Mouse (Mus musculus) urinary bladder, adult 2 months (tissue): ENCODE data around the gene Gm8180. TPM values are rescaled to one million over a fixed set of nuclear protein-coding genes. Genes with fewer than 3 reads are reported as not detected.
"Not testable (repeated sequence)": the region's sequence is repeated elsewhere in the genome, so short reads cannot be mapped to it uniquely, and the experiment has no call there.

Source experiments
- DNase-seq: peaks from one replicate; pipeline ENCODE4 v3.0.0; 2022; ENCODE audit warnings: low spot score
- polyA plus RNA-seq: library from polyadenylated mRNA; depleted of rRNA; stranded (reverse); fragments of >200 nt; gene quantifications from 2 replicates; pipeline ENCODE4 v1.2.3, GENCODE M21; 2012; rRNA removed

The Gm8180 gene
- polyA plus RNA-seq: not detected in 2 replicates

DNA sequence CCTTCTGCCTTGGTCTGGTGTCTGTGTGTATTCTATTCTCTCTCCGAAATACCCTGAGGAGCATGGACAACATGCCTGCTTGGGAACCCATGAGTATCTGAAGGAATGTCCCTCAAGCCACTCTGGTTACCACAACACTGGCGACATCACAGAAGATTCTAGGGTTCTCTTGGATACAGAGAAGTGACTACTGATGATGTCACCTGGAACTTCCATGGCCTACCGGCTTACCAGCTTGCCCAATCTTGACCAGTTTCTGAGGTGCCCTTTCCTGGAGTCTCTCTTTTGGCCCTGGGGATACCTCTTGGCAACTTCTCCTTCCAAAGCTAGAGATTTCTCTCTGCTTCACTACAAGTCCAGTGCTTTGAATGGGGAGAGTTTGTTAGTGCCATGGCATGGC lies at the start of gene Gm8180:
TSS of gene Gm8180 (minus strand) at position 101 of the 400 bp plus-strand sequence.
- not testable (repeated sequence) for DNase-seq

DNA sequence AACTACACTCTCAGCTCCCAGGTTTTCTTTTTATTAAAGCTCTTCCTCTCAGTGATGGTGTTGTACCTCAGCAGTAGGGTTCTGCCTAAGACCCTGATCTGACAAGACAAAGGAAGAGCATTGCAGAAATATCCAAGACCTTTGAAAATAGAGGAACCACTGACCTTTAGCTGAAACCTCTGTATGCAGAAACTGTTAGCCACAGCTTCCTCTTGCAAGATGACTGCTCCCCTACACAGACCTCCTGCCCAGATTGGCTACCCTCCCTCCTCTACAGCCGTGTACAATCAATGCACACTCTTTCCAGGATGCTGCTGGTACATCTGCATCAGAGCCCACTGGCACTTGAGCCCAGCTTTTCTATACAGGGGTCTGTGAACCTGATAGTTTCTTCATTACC lies 45.8 kb upstream of the Gm8180 start:
- not testable (repeated sequence) for DNase-seq

DNA sequence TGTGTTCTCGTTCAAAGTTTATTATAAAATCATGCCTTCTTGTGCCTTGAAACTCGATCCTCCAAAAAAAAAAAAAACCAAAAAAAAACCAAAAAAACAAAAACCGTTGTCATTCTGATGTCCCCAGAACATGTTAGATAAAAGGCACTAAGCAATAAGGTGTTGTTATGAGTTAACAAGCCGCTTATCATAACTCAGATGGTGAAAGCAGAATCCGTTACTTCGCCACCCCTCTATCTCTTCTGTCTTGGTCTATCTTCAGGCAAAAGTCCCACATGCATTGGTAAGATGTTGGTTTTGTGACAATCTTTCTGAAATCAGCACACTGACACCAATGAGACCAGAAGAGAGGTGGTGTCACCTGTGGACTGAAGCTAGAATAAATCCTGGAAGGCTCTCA lies 39.6 kb upstream of the Gm8180 start:
- not testable (repeated sequence) for DNase-seq

DNA sequence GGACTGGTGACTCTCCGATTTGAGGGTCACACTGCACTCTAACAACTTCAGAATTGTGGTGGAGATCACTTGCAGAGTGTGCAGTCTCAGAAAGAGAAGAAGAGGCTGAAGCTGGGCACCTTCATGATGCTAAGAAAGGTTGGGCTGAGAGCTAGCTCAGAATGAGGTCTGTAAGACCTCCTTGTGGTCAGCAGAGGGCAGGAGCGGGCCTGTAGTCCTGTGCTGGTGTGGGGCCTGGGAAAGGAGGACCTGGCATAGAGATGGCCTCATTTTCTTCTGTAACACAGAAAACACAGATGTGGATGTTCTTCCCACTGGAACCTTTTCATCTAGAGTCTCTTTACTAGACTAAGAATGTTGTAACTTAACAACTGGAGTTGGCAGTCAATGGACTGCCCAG lies 37.3 kb upstream of the Gm8180 start:
- not testable (repeated sequence) for DNase-seq

DNA sequence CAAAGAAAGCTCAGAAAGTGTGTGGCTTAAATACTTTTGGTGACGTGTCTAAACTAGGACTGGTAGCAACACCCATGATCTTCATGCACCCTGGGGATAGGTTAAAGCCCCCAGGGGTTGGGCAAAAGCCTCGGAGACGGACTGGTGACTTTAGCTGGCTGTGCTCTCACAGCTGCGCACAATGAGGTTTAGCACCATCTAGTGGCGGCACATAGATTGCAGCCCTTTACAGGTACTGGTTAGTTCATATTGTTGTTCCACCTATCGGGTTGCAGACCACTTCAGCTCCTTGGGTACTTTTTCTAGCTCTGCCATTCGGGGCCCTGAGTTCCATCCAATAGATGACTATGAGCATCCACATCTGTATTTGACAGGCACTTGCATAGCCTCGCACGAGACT lies 27.9 kb upstream of the Gm8180 start:
- not testable (repeated sequence) for DNase-seq

DNA sequence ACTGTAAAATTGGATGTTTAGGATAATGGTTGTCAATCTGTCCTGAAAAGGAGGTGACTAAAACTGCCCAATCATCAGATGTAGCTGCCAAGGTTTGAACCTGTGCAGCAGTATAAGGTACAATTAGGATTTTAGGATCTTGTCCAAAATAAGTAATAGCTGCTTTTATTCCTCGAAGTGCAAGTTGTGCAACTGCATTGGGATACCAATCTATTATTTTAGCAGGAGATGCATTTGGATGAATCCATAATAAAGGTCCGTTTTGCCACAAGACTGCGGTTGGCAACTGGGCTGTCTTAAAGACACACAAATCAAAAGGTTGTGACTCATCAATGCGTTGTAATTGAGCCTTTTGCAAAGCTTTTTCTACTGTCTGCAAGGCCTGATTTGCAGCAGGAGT lies 23.6 kb upstream of the Gm8180 start:
- not testable (repeated sequence) for DNase-seq

DNA sequence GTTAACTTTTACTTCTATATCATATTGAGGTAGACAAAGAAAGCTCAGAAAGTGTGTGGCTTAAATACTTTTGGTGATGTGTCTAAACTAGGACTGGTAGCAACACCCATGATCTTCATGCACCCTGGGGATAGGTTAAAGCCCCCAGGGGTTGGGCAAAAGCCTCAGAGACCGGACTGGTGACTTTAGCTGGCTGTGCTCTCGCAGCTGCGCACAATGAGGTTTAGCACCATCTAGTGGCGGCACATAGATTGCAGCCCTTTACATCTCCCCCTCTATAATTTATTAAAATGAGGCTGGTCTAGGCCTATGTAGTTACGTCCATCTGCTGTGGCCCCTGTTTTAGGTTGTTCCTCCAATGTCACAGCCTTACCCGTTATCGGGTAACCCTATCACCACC lies 19.9 kb upstream of the Gm8180 start:
- DNase-seq: not testable (repeated sequence)

DNA sequence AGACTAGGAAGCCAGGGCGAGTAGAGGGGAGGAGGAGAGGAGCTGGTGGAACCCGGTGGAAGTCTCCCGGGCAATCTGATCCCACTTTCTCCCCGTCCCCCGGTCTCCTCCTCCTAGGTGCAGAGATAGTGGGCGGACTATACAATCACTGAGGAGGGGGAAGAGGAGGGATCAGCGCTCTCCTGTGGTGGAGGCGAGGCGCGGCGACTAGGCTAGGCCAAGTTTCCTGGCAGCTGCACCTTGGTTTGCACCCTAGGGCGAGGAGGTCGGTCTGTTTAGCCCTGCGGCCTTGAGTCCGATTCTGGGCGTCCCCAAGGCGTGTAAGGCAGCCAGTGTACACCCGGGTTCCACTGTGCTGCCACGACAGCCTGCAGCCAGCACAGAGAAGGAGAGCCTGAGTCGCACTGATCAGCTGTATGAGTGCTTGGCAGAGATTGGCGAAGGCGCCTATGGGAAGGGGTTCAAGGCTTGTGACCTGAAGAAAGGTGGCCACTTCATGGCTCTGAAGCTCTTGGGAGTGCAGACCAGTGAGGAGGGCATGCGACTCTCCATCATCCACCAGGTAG lies 12.4 kb upstream of the Gm8180 start:
- DNase-seq: not testable (repeated sequence)

DNA sequence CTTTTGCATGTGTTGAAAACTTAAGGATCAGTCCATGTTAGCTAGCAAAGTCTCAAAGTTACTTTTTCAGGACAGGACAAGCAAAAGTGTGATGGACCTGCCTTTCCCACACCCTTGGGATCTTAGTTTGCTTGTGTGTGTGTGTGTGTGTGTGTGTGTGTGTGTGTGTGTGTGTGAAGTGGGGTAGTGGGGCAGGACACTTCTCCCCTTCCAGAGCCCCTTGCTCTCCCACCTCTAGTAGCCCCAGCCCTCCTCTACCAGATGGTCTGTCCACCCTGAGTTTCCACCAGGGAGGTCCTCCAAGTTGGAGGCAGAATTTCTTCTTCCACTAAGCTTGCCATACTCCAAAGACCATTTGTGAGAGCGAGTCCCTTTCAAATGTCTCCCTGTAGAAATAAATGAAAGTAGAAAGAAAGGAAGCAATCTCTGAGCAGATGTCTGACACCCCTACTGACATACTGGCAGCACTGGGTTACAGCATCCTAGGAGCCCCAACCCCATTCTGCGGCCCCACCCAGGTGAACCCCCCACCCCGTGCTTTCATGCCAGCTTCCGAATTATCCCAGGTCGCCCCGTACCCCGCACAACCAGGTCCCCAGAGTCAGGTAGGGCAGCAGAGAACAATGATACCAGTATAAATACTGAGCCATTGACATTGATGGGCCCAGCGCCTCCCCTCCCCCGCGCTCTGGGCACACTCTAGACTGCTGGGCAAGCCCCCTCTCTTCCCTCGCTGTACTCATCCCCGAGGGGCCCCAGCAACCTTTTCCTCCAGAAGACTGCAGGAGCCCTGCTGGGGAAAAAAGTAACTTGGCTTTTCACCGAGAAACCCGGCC lies 11.7 kb upstream of the Gm8180 start:
- no peak for DNase-seq

DNA sequence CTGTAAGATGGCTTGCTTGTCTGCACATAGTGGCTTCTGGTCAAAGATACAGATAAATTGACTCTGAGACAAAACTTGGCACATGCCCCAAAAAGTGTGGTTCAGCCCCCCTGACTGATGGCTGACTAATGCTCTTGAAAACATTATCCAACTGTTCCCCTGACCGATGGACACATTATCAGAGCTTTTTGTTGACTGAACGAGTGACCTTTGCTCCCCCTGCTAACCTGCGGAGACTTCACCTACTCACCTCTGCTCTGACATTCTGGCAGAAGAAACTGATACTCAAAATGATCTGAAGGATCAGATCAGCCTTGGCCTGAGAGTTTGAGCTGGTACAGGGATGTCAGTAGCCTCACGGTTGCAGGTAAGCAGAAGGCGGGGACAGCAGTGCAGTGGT lies 9.3 kb upstream of the Gm8180 start:
- not testable (repeated sequence) for DNase-seq

DNA sequence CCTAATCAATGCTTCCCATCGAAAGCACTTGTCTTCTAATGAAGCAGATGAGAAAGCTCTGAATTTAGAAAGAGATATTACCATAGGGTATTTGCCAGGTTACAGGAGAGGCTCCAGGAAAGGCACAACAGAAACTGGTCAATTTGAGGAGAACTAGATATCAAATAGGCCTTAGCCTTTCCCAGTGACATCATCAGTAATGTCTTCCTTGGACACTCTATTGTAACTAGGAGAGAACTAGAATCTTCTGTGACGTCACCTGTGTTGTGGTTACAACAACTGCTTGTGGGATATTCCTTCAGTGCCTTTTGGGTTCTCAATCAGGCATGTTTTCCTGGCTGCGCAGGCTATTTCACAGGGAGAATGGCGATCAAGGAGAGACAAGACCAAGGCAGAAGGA lies 37.0 kb downstream of the Gm8180 start, which contains the start of gene Gm6526:
TSS of gene Gm6526 (plus strand) at position 301 of the 400 bp plus-strand sequence.
- DNase-seq: not testable (repeated sequence)

Other genes starting within 250 kb of the Gm8180 start
- not detected in 2 replicates for gene Gm5799, start 241.2 kb downstream of the Gm8180 start, polyA plus RNA-seq
- not detected in 2 replicates for gene Gm17654, start 205.6 kb downstream of the Gm8180 start, polyA plus RNA-seq
- not detected in 2 replicates for gene Gm10375, start 176.7 kb downstream of the Gm8180 start, polyA plus RNA-seq
- not detected in 2 replicates for gene Gm8165, start 107.5 kb downstream of the Gm8180 start, polyA plus RNA-seq
- 0.16 and 0.36 TPM in 2 replicates for gene Gm7324, start 86.9 kb downstream of the Gm8180 start, polyA plus RNA-seq
- gene Gm16506, start 57.3 kb downstream of the Gm8180 start, polyA plus RNA-seq: not detected in 2 replicates
- not detected in 2 replicates for gene Gm6526, start 36.9 kb downstream of the Gm8180 start, polyA plus RNA-seq
- 0.12 TPM in 1 of 2 replicates, not detected in the other for gene Ear1, start 90.8 kb upstream of the Gm8180 start, polyA plus RNA-seq
- gene Ear10, start 138.8 kb upstream of the Gm8180 start, polyA plus RNA-seq: not detected in 2 replicates
- 4.3 and 5.7 TPM in 2 replicates for gene Gm8113, start 140.6 kb upstream of the Gm8180 start, polyA plus RNA-seq
- gene Ang5, start 172.3 kb upstream of the Gm8180 start, polyA plus RNA-seq: not detected in 2 replicates
- gene Ang6, start 217.5 kb upstream of the Gm8180 start, polyA plus RNA-seq: not detected in 2 replicates